Mouse (Mus musculus) embryo, embryonic 10 days (tissue): ENCODE measurements at regions not wholly inside any gene's neighbourhood (a gene's known extent, or its start where the extent isn't known, plus 50 kb on each side); places are given as distances from the start of the nearest gene placed in this dataset.

Experiments used
- DNase-seq: peaks from one replicate; pipeline ENCODE4 v3.0.0-alpha.2; 2015; ENCODE audit warnings: low spot score

DNA sequence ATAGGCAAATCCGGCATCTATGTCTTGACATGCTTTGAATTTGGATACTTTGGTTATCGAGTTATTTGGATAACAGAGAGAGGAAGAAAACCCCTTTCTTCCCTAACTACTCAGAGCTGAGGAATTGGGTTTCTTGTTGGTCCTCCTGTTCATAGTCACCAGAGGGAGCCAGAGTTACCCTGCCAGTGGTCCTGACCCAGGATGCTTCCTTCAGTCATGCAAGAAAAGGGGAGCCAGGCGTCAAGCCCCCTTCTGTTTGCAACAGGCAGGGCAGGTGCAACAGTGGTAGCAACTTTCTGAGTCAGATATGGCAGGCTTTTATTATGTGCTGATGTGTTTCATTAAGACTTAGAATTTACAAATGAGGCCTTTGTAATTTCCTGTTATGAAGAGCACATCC, 101.4 kb upstream of the B430305J03Rik start:
- peak; percentile 59 for DNase-seq

DNA sequence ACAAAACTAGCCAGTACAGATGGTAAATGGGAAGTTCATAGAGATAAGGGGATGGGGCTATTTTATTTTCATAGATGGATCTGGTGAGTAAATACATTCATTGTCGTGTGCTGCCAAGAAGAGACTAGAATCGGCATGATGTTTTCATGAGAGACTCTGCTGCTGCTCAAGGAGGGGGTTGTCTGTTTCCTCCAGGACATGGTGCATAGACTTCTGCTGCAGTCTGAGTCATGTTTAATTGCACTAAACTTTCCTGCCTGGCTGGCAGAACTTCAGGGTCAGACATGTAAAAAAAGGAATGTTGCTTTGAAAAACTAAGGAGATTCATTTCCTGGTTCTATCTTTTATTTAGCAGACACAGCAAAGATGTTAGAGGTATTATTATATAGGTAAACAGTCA, 100.9 kb upstream of the B430305J03Rik start:
- no peak for DNase-seq

DNA sequence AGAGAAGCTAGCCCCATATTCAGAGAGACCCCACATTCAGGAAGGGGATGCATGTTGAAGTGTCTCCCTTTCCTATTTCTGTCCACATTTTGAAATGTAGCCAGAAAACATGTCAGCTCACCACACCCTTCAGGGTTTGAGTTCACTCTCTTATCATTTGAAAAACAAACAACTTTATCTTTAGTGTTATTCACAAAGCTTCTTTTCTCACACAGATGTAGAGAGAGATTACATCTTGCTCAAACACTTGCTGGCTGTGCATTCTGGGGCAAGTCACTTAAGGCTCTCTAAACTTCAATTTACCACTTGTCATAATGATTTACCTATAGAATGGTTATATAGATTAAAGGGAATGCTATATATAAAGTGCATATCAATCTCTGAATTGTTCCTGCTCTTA, 94.3 kb upstream of the B430305J03Rik start:
- no peak for DNase-seq

DNA sequence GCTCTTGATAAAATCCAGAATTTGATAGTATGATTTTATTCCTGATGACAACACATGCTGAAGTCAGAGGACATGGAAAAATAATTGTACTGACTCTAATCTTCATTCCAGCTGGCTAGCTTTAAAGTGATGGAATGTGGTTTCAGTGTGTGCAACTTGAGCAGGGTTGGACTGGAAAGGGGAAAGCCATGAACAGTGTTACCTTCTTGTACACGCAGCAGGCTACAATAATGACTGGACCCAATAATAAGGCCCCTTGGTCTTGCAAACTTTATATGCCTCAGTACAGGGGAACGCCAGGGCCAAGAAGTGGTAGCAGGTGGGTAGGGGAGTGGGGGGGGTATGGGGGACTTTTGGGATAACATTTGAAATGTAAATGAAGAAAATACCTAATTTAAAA, 90.8 kb upstream of the B430305J03Rik start:
- no peak for DNase-seq

DNA sequence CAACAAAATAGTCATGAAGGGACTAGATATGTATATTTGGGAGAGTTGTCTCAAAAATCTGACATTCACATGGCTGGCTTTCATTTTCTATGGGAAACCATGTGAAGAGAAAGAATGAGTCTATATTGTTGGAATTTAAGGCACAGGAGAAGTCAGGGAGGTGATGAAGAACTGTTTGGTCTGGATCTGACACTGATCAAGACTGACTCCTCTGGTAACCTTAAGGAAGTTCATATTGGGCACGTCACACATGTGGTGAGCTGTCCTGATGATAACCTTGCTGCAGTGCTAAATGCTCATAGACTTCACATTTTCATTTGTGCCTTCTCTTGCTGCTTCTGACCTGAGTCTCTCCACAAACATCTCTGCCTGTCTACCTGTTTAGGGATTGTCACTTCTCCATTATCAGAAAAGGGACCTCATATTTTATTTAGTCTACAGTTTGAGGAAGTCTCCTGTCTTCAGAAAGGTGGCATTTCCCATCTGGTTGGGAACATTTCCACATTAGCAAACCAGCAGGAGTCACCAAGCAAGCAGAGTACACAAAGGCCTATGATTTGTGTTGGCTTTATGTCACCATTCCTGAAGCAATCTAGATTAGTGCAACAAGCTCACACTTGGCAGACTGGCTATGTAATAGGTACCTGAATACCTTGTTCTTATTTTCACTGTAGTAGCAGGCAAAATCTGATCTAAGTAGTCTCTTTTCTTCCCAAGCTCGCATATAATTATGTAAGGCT, 76.4 kb upstream of the B430305J03Rik start:
- DNase-seq: no peak

DNA sequence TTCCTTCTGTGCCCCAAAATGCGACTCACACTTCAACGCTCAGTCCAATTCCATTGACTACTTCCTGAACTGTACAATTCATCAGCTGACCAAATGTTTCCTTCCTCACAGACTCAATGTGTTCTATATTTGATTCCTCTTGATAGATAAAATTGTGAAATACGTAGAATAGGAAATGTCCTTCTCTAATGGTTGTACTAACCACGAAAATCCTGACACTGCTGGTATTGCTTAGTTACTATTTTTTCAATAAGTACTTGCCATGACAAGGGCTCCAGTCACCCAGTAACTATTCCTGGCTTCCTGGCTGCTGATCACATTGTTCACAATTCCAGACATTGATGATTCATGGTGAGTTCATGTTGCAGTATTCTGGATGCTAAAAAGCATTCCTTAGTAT, 75.7 kb upstream of the B430305J03Rik start:
- no peak for DNase-seq

DNA sequence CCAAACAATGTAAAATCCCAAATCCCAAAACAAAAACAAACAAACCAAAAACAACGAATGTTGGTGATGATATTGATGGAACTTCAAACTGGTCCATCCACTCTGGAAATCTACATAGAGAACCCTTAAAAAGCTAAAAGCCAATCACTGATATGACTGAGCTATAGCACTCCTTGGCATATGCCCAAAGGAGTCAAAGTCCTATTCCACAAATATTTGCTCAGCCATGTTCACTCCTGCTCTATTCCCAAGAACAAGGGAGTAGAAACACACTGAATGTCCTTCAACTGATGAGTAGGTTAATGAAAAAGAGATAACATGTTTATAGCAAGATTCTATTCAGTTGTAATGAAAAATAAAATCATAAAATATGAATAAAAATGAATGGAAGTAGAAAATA, 63.0 kb upstream of the B430305J03Rik start:
- DNase-seq: no peak

DNA sequence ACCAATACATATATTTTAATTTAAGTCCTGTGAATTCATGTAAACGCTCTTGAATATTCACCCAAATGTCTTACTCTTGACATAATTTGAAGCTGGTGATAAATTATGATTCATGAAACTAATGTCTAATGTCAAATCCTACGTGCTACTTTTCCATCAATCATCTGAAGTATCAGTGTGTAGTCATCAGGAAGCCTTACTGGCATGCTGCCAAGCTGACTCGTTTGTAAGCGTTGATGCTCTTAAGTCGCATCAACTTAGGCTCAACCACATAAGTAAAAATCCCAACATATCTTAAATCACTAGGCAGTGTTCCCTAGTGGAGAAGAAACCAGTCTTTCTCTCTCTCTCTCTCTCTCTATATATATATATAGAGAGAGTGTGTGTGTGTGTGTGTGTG, 58.2 kb upstream of the B430305J03Rik start:
- DNase-seq: no peak

DNA sequence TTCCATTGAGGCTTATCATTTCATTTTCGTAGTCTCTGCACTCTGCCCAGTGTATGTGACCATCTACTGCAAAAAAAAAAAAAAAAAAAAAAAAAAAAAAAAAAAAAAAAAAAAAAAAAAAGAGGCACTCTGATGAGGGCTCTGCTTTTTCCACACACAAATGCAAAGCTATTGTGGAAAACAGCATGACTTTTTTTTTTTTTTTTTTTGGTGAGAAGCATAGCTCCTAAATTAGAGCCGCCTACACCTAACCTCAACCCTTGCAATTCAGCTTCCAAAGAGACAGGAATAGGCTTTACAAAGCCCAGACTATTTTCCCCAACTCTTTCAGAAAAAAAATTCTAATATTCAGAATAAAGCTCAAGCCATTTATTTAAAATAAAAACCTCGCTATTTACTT, 54.0 kb upstream of the B430305J03Rik start:
- no peak for DNase-seq

DNA sequence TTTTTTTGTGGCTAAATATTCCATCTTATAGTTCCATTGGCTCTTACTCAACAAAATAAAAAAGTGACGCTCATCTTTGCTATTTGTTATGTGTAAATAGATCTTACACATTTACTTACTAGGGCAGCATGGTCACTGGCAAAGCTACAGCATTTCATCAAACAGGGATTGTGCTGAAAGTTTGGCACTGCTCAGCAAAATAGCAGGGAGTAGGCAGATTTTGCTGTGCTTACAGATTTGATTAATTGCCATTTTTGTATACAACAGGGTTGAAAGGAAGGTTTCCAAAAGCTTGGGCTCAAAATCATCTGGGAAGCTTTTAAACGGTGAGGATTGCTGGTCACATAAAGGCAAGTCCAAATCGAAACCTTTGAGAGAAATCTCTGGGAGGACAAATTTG, 52.3 kb upstream of the B430305J03Rik start:
- no peak for DNase-seq
